Mouse (Mus musculus) G1E (cell line): ENCODE data around the gene Ggact.

Experiments
- CTCF ChIP-seq: IDR thresholded peaks from 2 replicates; pipeline ENCODE4 v1.5.1; 2012; ENCODE audit warnings: low read depth, low read length, inconsistent platforms, mixed read lengths
- GATA1 ChIP-seq: IDR thresholded peaks from 2 replicates; pipeline ENCODE4 v1.6.1; 2012; ENCODE audit warnings: borderline replicate concordance, low read length, inconsistent platforms, mixed read lengths
- TAL1 ChIP-seq: conservative IDR thresholded peaks from 2 replicates; pipeline ENCODE4 v1.6.1; 2012; ENCODE audit warnings: low read depth, low read length, inconsistent platforms, mixed read lengths

DNA sequence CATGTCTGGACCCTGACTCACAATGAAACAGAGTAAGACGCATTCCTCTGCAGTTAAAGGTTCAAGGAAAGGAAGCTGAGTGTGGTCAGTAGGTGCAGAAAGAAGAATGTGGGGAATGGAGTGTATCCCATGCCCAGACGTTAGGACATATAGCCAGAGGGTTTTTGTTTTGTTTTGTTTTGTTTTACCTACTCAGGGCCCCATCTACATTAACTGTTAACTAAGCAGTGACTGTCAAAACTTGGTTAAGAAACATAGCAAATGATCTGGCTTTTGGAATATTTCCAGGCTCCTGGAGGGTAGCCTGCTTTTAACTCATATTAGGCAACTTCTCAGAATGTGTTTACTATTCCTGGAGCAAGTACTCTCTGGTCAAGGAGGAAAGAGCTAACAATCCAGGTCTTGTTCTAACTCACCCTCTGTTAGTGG is 9.6 kb downstream of the Ggact start:
- TF ChIP-seq CTCF (no peak), GATA1 (no peak), TAL1 (no peak)
